Mouse (Mus musculus) brain, embryonic 14.5 days (tissue): ENCODE results near the gene Flna.

ENCODE experiments used
- CTCF ChIP-seq: fragments of 200-500 bp; IDR thresholded peaks from 2 replicates; pipeline ENCODE4 v1.5.1; 2012; ENCODE audit warnings: inconsistent platforms, mild to moderate bottlenecking, moderate library complexity, borderline replicate concordance; ENCODE audit not compliant: insufficient read depth, insufficient read length; ENCODE audit errors: extremely low read depth
- POLR2A ChIP-seq: fragments of 200-500 bp; IDR thresholded peaks from 2 replicates; pipeline ENCODE4 v1.6.1; 2012; ENCODE audit warnings: mild to moderate bottlenecking, inconsistent platforms, borderline replicate concordance; ENCODE audit not compliant: poor library complexity, insufficient read depth, insufficient read length, severe bottlenecking; ENCODE audit errors: extremely low read depth

DNA sequence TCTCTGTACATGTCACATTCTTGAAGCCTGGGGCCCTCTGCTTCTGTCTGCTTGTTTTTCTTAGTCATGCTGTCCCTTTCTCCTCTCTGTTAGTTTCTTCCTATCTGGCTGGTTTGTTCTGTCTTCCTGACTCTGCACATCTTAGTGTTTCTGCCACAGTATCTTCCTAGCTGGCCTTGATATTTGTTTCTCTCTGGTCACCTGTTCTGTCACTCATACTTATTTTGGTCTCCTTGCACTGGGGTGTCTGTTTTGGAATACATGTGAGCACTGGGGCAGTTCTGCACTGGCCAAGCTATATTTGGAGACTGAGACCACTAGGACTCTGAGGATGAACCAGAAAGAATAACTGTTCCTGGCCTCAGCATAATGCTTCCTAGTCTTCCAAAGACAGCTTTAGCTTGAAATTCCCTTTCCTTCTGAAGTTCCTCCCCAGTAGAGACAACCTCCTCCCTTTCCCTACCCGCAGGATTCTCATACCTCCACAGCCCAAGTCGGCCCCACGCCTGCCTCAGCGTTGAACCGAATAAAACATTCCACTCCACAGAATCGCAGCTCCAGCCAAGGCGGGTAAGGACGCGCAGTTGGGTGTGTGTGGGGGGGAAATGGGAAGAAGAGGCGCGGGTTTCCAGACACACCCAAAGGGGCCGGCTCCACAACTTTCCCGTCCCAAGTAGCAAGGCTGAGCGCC lies 31.6 kb upstream of the Flna start:
- TF ChIP-seq CTCF (no peak), POLR2A (no peak)
